Mouse (Mus musculus): ENCODE results near the gene Senp8. TPM values are rescaled to one million over a fixed set of nuclear protein-coding genes. Genes with fewer than 3 reads are reported as not detected.

Senp8 gene
- polyA plus RNA-seq, 1 experiment from 2014 or later = 8.6 TPM

- no peaks in the 10 kb centered on the region for H3K9me3 ChIP-seq (replicated peaks; ENCODE audit: low read length)
- H3K4me3 ChIP-seq (replicated peaks; ENCODE audit: low read depth, low read length) = peak overlapping the region; percentile 83
- under 1% methylated on average over 41 of the region's 49 CpGs for WGBS
- H3K36me3 ChIP-seq (ENCODE audit: insufficient read depth, low read length) = no peaks in the 10 kb centered on the region
- no peak for TF ChIP-seq CTCF (IDR thresholded peaks at IDR 0.05; ENCODE audit: low read depth)
- peak overlapping the region; percentile 98 for H3K27ac ChIP-seq
- peak overlapping the region; percentile 89 for H3K9ac ChIP-seq (ENCODE audit: low read depth, low read length)
- ATAC-seq (replicated peaks; ENCODE audit: low FRiP score, low read depth) (peak; percentile 94), DNase-seq (ENCODE audit: low spot score) (peak; percentile 92)
- no peaks in the 10 kb centered on the region for H3K4me1 ChIP-seq (replicated peaks; ENCODE audit: insufficient read depth, low read length)
- peak overlapping the region; percentile 75 for H3K4me2 ChIP-seq (ENCODE audit: low read length)
- H3K27me3 ChIP-seq (ENCODE audit: insufficient read depth, low read length) = no peaks in the 10 kb centered on the region
These were observed 614 bp upstream of the Senp8 start for GRCm38 (mm10) chr9:59751066-59751581.

GRCm38 (mm10) chr9:59749581-59750265 lies 787 bp downstream of the Senp8 start:
- no peaks in the 10 kb centered on the region for H3K36me3 ChIP-seq (ENCODE audit: insufficient read depth, low read length)
- H3K27me3 ChIP-seq (ENCODE audit: insufficient read depth, low read length) = no peaks in the 10 kb centered on the region
- no peak for TF ChIP-seq CTCF (IDR thresholded peaks at IDR 0.05; ENCODE audit: low read depth)
- WGBS = 34% methylated on average over 12 of the region's 12 CpGs
- H3K4me2 ChIP-seq (ENCODE audit: low read length) = peak overlapping the region; percentile 73
- peak overlapping the region; percentile 61 for H3K9ac ChIP-seq (ENCODE audit: low read depth, low read length)
- DNase-seq (ENCODE audit: low spot score) (no peak), ATAC-seq (replicated peaks; ENCODE audit: low FRiP score, low read depth) (no peak)
- H3K4me1 ChIP-seq (replicated peaks; ENCODE audit: insufficient read depth, low read length) = no peaks in the 10 kb centered on the region
- H3K4me3 ChIP-seq (replicated peaks; ENCODE audit: low read depth, low read length) = peak overlapping the region; percentile 83
- no peaks in the 10 kb centered on the region for H3K9me3 ChIP-seq (replicated peaks; ENCODE audit: low read length)
- peak overlapping the region; percentile 87 for H3K27ac ChIP-seq

- no peaks in the 10 kb centered on the region for H3K4me1 ChIP-seq (replicated peaks; ENCODE audit: insufficient read depth, low read length)
- H3K9me3 ChIP-seq (replicated peaks; ENCODE audit: low read length) = no peaks in the 10 kb centered on the region
- WGBS = 60% methylated on average over 11 of the region's 11 CpGs
- no peak for TF ChIP-seq CTCF (IDR thresholded peaks at IDR 0.05; ENCODE audit: low read depth)
- peak overlapping the region; percentile 73; the same call in 1 of the 2 replicates for H3K4me2 ChIP-seq (ENCODE audit: low read length)
- H3K27me3 ChIP-seq (ENCODE audit: insufficient read depth, low read length) = no peaks in the 10 kb centered on the region
- H3K4me3 ChIP-seq (replicated peaks; ENCODE audit: low read depth, low read length) = no peak overlapping the region
- no peak for ATAC-seq (replicated peaks; ENCODE audit: low FRiP score, low read depth)
- H3K36me3 ChIP-seq (ENCODE audit: insufficient read depth, low read length) = no peaks in the 10 kb centered on the region
- H3K9ac ChIP-seq (ENCODE audit: low read depth, low read length) = no peak overlapping the region
- DNase-seq (ENCODE audit: low spot score) = no peak
- H3K27ac ChIP-seq = peak overlapping the region; percentile 62
These were observed 1.5 kb downstream of the Senp8 start for GRCm38 (mm10) chr9:59748969-59749368.

- no peak overlapping the region for H3K4me3 ChIP-seq (replicated peaks; ENCODE audit: low read depth, low read length)
- DNase-seq (ENCODE audit: low spot score) (no peak), ATAC-seq (replicated peaks; ENCODE audit: low FRiP score, low read depth) (no peak)
- no peaks in the 10 kb centered on the region for H3K27me3 ChIP-seq (ENCODE audit: insufficient read depth, low read length)
- H3K27ac ChIP-seq = no peak overlapping the region
- no peaks in the 10 kb centered on the region for H3K4me1 ChIP-seq (replicated peaks; ENCODE audit: insufficient read depth, low read length)
- no peak overlapping the region for H3K9ac ChIP-seq (ENCODE audit: low read depth, low read length)
- H3K4me2 ChIP-seq (ENCODE audit: low read length) = no peak overlapping the region
- no peaks in the 10 kb centered on the region for H3K36me3 ChIP-seq (ENCODE audit: insufficient read depth, low read length)
- no peak for TF ChIP-seq CTCF (IDR thresholded peaks at IDR 0.05; ENCODE audit: low read depth)
- H3K9me3 ChIP-seq (replicated peaks; ENCODE audit: low read length) = no peaks in the 10 kb centered on the region
- 78% methylated on average over 2 of the region's 2 CpGs for WGBS
These were observed 2.1 kb downstream of the Senp8 start for GRCm38 (mm10) chr9:59748387-59748786.

GRCm38 (mm10) chr9:59743903-59744302 lies 6.6 kb downstream of the Senp8 start:
- no peak for TF ChIP-seq CTCF (IDR thresholded peaks at IDR 0.05; ENCODE audit: low read depth)
- Histone ChIP-seq H3K27me3 (ENCODE audit: insufficient read depth, low read length) (no peaks in the 10 kb centered on the region), H3K4me1 (replicated peaks; ENCODE audit: insufficient read depth, low read length) (no peaks in the 10 kb centered on the region), H3K27ac (no peak overlapping the region), H3K4me2 (ENCODE audit: low read length) (no peak overlapping the region), H3K9me3 (replicated peaks; ENCODE audit: low read length) (no peaks in the 10 kb centered on the region), H3K9ac (ENCODE audit: low read depth, low read length) (no peak overlapping the region), H3K36me3 (ENCODE audit: insufficient read depth, low read length) (no peaks in the 10 kb centered on the region), H3K4me3 (replicated peaks; ENCODE audit: low read depth, low read length) (no peak overlapping the region)
- no peak for DNase-seq (ENCODE audit: low spot score)
- WGBS = 97% methylated on average over 3 of the region's 3 CpGs
- no peak for ATAC-seq (replicated peaks; ENCODE audit: low FRiP score, low read depth)

GRCm38 (mm10) chr9:59740593-59740992 lies 9.9 kb downstream of the Senp8 start:
- Histone ChIP-seq H3K9ac (ENCODE audit: low read depth, low read length) (no peak overlapping the region), H3K4me1 (replicated peaks; ENCODE audit: insufficient read depth, low read length) (no peaks in the 10 kb centered on the region), H3K4me2 (ENCODE audit: low read length) (no peak overlapping the region), H3K4me3 (replicated peaks; ENCODE audit: low read depth, low read length) (no peak overlapping the region), H3K27me3 (ENCODE audit: insufficient read depth, low read length) (no peaks in the 10 kb centered on the region), H3K27ac (0 out of 2 replicates have a peak overlapping the region, but pooled peaks have one; percentile 25), H3K36me3 (ENCODE audit: insufficient read depth, low read length) (no peaks in the 10 kb centered on the region), H3K9me3 (replicated peaks; ENCODE audit: low read length) (no peaks in the 10 kb centered on the region)
- no peak for TF ChIP-seq CTCF (IDR thresholded peaks at IDR 0.05; ENCODE audit: low read depth)
- peak; percentile 27 for DNase-seq (ENCODE audit: low spot score)
- 57% methylated on average over 2 of the region's 2 CpGs for WGBS
- no peak for ATAC-seq (replicated peaks; ENCODE audit: low FRiP score, low read depth)

All from kidney, postnatal 0 days (tissue).